Mouse (Mus musculus): ENCODE measurements around the gene Trim29. TPM values are rescaled to one million over a fixed set of nuclear protein-coding genes. Genes with fewer than 3 reads are reported as not detected.

The Trim29 gene
- not detected in 4 replicates for total RNA-seq (2023)

GRCm38 (mm10) chr9:43310538-43310937 lies at the start of gene Trim29:
Trim29 (plus strand) TSS chr9:43310848.

Other genes with a start within 250 kb of the Trim29 start
- 14.0 to 18.8 TPM (median 18.1 TPM) in 4 replicates for gene Arhgef12, start 203.6 kb upstream of the Trim29 start, total RNA-seq (2023)
- not detected in 4 replicates for gene Tmem136, start 194.3 kb upstream of the Trim29 start, total RNA-seq (2023)
- gene Pou2f3, start 100.5 kb upstream of the Trim29 start, total RNA-seq (2023): not detected in 4 replicates
- gene Oaf, start 70.9 kb upstream of the Trim29 start, total RNA-seq (2023): 0.36 to 1.8 TPM (median 0.91 TPM) in 3 of 4 replicates, not detected in the other

Measured in B cell, adult 62 days (primary cell).